Mouse (Mus musculus) limb, embryonic 11.5 days (tissue): Measurements from ENCODE around the gene Dlg4. TPM values are rescaled to one million over a fixed set of nuclear protein-coding genes. Genes with fewer than 3 reads are reported as not detected.

Experiments
- ATAC-seq: fragments of 200-750 bp; cut with Nextera tagmentation; 2 replicates; pipeline ENCODE4 v1.8.0; 2017; ENCODE audit warnings: low read depth; ENCODE audit not compliant: insufficient number of reproducible peaks, low FRiP score, low TSS enrichment
- DNase-seq: peaks from one replicate; pipeline ENCODE4 v3.0.0-alpha.2; 2015; ENCODE audit warnings: low spot score
- H3K27ac ChIP-seq: fragments of 300-500 bp; sonication (generic); replicated peaks from 2 replicates; pipeline ENCODE4 v1.5.1; 2014; ENCODE audit warnings: low read depth, mild to moderate bottlenecking, low read length
- H3K27me3 ChIP-seq: fragments of 300-500 bp; sonication (generic); 2 replicates; pipeline ENCODE4 v1.6.1; 2014; ENCODE audit warnings: mild to moderate bottlenecking, low read length, mixed read lengths; ENCODE audit not compliant: control insufficient read depth, insufficient read depth
- H3K36me3 ChIP-seq: fragments of 300-500 bp; sonication (generic); 2 replicates; pipeline ENCODE4 v1.6.1; 2014; ENCODE audit warnings: mild to moderate bottlenecking, low read length, moderate library complexity, mixed read lengths; ENCODE audit not compliant: control insufficient read depth, insufficient read depth
- H3K4me1 ChIP-seq: fragments of 300-500 bp; sonication (generic); 2 replicates; pipeline ENCODE4 v1.6.1; 2014; ENCODE audit warnings: low read length, mixed read lengths; ENCODE audit not compliant: control insufficient read depth, insufficient read depth
- H3K4me2 ChIP-seq: fragments of 300-500 bp; sonication (generic); 2 replicates; pipeline ENCODE4 v1.6.1; 2014; ENCODE audit warnings: low read depth, mild to moderate bottlenecking, moderate library complexity; ENCODE audit not compliant: severe bottlenecking
- H3K4me3 ChIP-seq: fragments of 300-500 bp; sonication (generic); 2 replicates; pipeline ENCODE4 v1.5.1; 2014; ENCODE audit warnings: low read depth, low read length
- H3K9ac ChIP-seq: fragments of 300-500 bp; sonication (generic); 2 replicates; pipeline ENCODE4 v1.6.1; 2014; ENCODE audit warnings: mild to moderate bottlenecking, low read length
- H3K9me3 ChIP-seq: fragments of 300-500 bp; sonication (generic); 2 replicates; pipeline ENCODE4 v1.6.1; 2016; ENCODE audit warnings: low read length; ENCODE audit not compliant: control insufficient read depth
- WGBS: fragments of 180-500 bp; shearing (Covaris S2); extraction: QIAGEN DNeasy Blood & Tissue Kit; methylation state at CpG from one replicate; pipeline ENCODE4 v1.1.7; 2014; 5-methylcytosine and 5-hydroxymethylcytosine counted together
- microRNA counts: library from miRNA; unstranded; fragments of <30 nt; microRNA quantifications from one replicate; lab custom pipeline; 2016
- microRNA-seq: library from miRNA; unstranded; fragments of <30 nt; microRNA quantifications from one replicate; pipeline ENCODE4, GENCODE M21; 2016
- polyA plus RNA-seq: library from polyadenylated mRNA; unstranded; fragments of >200 nt; fragmentation: Nextera tagmentation; extraction: Ambion mirVana; gene quantifications from 2 replicates; pipeline ENCODE4 v1.2.1, GENCODE M21; 2014

The Dlg4 gene
- polyA plus RNA-seq, 1 experiment from 2014 or later = 10.8 TPM

DNA sequence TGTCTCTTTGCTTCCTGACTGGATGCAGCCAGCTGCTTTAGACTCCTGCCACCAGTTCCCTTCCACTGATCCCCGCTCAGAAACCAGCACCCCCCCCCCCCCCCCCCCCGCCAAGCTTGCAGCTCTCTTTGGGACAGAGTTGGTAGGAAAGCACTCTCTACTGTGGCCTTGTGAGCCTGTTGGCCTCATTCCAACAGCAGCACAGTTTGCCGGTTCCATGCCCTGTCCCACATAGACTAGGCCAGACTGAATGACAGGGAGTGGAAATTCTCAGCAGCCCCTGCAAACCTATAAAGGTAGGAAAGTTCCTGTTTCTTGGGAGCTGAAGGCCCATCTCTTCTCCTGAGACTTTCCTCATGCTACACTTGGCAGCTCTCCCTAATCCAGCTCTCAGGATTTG is 60.7 kb downstream of the Dlg4 start:
- no peaks in the 10 kb centered on the region for H3K27me3 ChIP-seq
- no peaks in the 10 kb centered on the region for H3K4me1 ChIP-seq
- H3K4me2 ChIP-seq = no peak overlapping the region
- H3K9ac ChIP-seq = no peak overlapping the region
- ATAC-seq (no peak), DNase-seq (no peak)
- no peak overlapping the region for H3K27ac ChIP-seq
- no peak overlapping the region for H3K4me3 ChIP-seq
- H3K36me3 ChIP-seq = no peaks in the 10 kb centered on the region
- H3K9me3 ChIP-seq = no peaks in the 10 kb centered on the region
- 79% methylated on average over 2 of the region's 3 CpGs for WGBS

- ATAC-seq (no peak), DNase-seq (no peak)
- H3K4me3 ChIP-seq = no peak overlapping the region
- no peaks in the 10 kb centered on the region for H3K27me3 ChIP-seq
- H3K27ac ChIP-seq = no peak overlapping the region
- no peaks in the 10 kb centered on the region for H3K9me3 ChIP-seq
- H3K4me2 ChIP-seq = no peak overlapping the region
- no peaks in the 10 kb centered on the region for H3K4me1 ChIP-seq
- H3K9ac ChIP-seq = no peak overlapping the region
- 74% methylated on average over 6 of the region's 6 CpGs for WGBS
- no peaks in the 10 kb centered on the region for H3K36me3 ChIP-seq
Measured at GRCm38 (mm10) chr11:70079175-70079574, 62.4 kb downstream of the Dlg4 start.

DNA sequence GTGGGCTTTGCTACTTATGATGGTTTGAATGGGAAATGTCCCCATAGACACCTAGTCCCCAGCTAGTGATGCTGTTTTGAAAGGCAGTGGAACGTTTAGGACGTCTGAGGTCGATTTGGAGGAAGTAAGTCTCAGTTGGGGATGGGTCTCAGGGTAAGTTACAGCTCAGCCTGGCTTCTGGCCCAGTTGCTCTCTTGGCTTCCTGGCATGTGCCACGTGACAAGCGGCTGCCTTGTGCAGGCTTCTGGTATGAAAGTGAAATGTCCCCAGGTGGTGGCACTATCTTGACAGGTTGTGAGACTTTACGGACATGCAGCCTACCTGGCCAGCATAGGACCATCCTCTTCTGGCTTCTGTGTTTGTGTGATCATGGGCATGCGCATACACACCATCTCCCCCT is 63.2 kb downstream of the Dlg4 start:
- H3K4me1 ChIP-seq = no peaks in the 10 kb centered on the region
- no peaks in the 10 kb centered on the region for H3K36me3 ChIP-seq
- WGBS = 70% methylated on average over 7 of the region's 7 CpGs
- DNase-seq (no peak), ATAC-seq (no peak)
- H3K4me3 ChIP-seq = no peak overlapping the region
- H3K9ac ChIP-seq = no peak overlapping the region
- no peak overlapping the region for H3K4me2 ChIP-seq
- H3K9me3 ChIP-seq = no peaks in the 10 kb centered on the region
- no peak overlapping the region for H3K27ac ChIP-seq
- H3K27me3 ChIP-seq = no peaks in the 10 kb centered on the region

GRCm38 (mm10) chr11:70080803-70081590 is 64.3 kb downstream of the Dlg4 start:
- Histone ChIP-seq H3K9ac (no peak overlapping the region), H3K4me1 (no peaks in the 10 kb centered on the region), H3K27me3 (no peaks in the 10 kb centered on the region), H3K4me3 (no peak overlapping the region), H3K27ac (no peak overlapping the region), H3K9me3 (no peaks in the 10 kb centered on the region), H3K36me3 (no peaks in the 10 kb centered on the region), H3K4me2 (no peak overlapping the region)
- DNase-seq (no peak), ATAC-seq (no peak)
- 86% methylated on average over 15 of the region's 15 CpGs for WGBS

DNA sequence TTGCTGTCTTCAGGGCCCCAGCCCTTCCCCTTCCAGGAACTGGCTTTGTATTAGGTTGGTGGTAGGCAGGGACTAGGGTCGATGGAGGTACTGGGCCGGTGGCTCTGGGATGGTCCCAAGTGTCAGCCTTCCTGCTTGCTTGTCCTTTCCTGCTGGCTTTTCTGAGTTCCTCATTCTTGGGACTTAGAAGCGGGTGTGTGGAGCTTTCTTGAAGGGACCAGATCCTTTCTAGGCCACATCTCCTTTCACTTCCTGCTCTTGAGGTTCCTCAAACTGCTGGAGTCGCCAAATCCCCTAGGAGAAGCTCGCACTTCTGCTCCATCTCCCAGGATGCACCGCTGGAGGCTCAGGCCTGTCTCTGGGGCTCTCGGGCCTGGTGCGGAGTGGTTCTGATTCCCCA is 67.8 kb downstream of the Dlg4 start:
- Histone ChIP-seq H3K4me3 (no peak overlapping the region), H3K9me3 (no peaks in the 10 kb centered on the region), H3K9ac (no peak overlapping the region), H3K27me3 (no peaks in the 10 kb centered on the region), H3K4me2 (no peak overlapping the region), H3K36me3 (no peaks in the 10 kb centered on the region), H3K27ac (no peak overlapping the region), H3K4me1 (no peaks in the 10 kb centered on the region)
- WGBS = 85% methylated on average over 8 of the region's 8 CpGs
- DNase-seq (no peak), ATAC-seq (no peak)

- no peak for DNase-seq
- Histone ChIP-seq H3K27me3 (no peaks in the 10 kb centered on the region), H3K9me3 (no peaks in the 10 kb centered on the region), H3K4me3 (no peak within 1 kb of the TSS), H3K9ac (no peak within 1 kb of the TSS), H3K27ac (no peak within 1 kb of the TSS), H3K36me3 (no peaks in the 10 kb centered on the region), H3K4me2 (no peak within 1 kb of the TSS), H3K4me1 (no peaks in the 10 kb centered on the region)
- no peak for ATAC-seq
- 79% methylated on average over 12 of the region's 12 CpGs for WGBS
Measured at GRCm38 (mm10) chr11:70091986-70092783, 75.4 kb downstream of the Dlg4 start, which contains the start of gene Asgr2. Asgr2 (plus strand) TSS chr11:70092644.

MicroRNAs within 50 kb of the gene (microRNA counts, 519-probe panel; counts per million panel counts)
- microRNA mmu-miR-324-3p (lab: Ali Mortazavi, UCI) = not detected
- 4,203 counts per million, percentile 62 among the panel's probes with 10 or more counts for microRNA mmu-miR-324-5p (lab: Ali Mortazavi, UCI)

Small RNA genes within 50 kb of the gene (microRNA-seq; reads per million reads assigned to microRNA genes)
- gene Gm44349 = not detected
- gene Mir324 = 4,816 reads per million, percentile 89 among the genes with 10 or more reads in this experiment

Other genes with a start within 250 kb of the Dlg4 start
- gene Chrnb1, start 221.0 kb upstream of the Dlg4 start, polyA plus RNA-seq = 4.3 and 4.4 TPM in 2 replicates
- gene Fgf11, start 215.1 kb upstream of the Dlg4 start, polyA plus RNA-seq = 0.36 and 0.67 TPM in 2 replicates
- 1.8 and 2.0 TPM in 2 replicates for gene Tmem102, start 211.3 kb upstream of the Dlg4 start, polyA plus RNA-seq
- gene Gm39566, start 201.6 kb upstream of the Dlg4 start, polyA plus RNA-seq = not detected in 2 replicates
- gene Spem2, start 198.5 kb upstream of the Dlg4 start, polyA plus RNA-seq = not detected in 2 replicates
- 0.15 and 0.18 TPM in 2 replicates for gene Spem1, start 194.8 kb upstream of the Dlg4 start, polyA plus RNA-seq
- gene Nlgn2, start 179.2 kb upstream of the Dlg4 start, polyA plus RNA-seq = 5.8 and 6.2 TPM in 2 replicates
- gene Tmem256, start 178.4 kb upstream of the Dlg4 start, polyA plus RNA-seq = 285 and 304 TPM in 2 replicates
- 115 TPM in 2 replicates for gene Plscr3, start 170.6 kb upstream of the Dlg4 start, polyA plus RNA-seq
- gene Tnk1, start 158.2 kb upstream of the Dlg4 start, polyA plus RNA-seq = 0.89 and 1.2 TPM in 2 replicates
- not detected in 2 replicates for gene Tmem95, start 138.9 kb upstream of the Dlg4 start, polyA plus RNA-seq
- 3.7 and 4.3 TPM in 2 replicates for gene Kctd11, start 135.5 kb upstream of the Dlg4 start, polyA plus RNA-seq
- 0.72 and 0.78 TPM in 2 replicates for gene Acap1, start 121.4 kb upstream of the Dlg4 start, polyA plus RNA-seq
- gene 2810408A11Rik, start 116.0 kb upstream of the Dlg4 start, polyA plus RNA-seq = 24.8 and 26.5 TPM in 2 replicates
- gene Neurl4, start 115.9 kb upstream of the Dlg4 start, polyA plus RNA-seq = 15.3 and 15.5 TPM in 2 replicates
- 90.8 and 94.0 TPM in 2 replicates for gene Gps2, start 103.1 kb upstream of the Dlg4 start, polyA plus RNA-seq
- 2,284 and 2,370 TPM in 2 replicates for gene Eif5a, start 95.0 kb upstream of the Dlg4 start, polyA plus RNA-seq
- gene Ybx2, start 81.1 kb upstream of the Dlg4 start, polyA plus RNA-seq = 11.2 and 11.3 TPM in 2 replicates
- gene Slc2a4, start 68.8 kb upstream of the Dlg4 start, polyA plus RNA-seq = 21.0 and 22.7 TPM in 2 replicates
- 12.7 and 13.2 TPM in 2 replicates for gene Cldn7, start 52.2 kb upstream of the Dlg4 start, polyA plus RNA-seq
- 22.8 and 27.6 TPM in 2 replicates for gene Ctdnep1, start 35.8 kb upstream of the Dlg4 start, polyA plus RNA-seq
- gene Elp5, start 34.4 kb upstream of the Dlg4 start, polyA plus RNA-seq = 148 and 151 TPM in 2 replicates
- gene Gabarap, start 25.8 kb upstream of the Dlg4 start, polyA plus RNA-seq = 397 and 432 TPM in 2 replicates
- 56.1 and 64.9 TPM in 2 replicates for gene Phf23, start 21.2 kb upstream of the Dlg4 start, polyA plus RNA-seq
- gene Dvl2, start 16.3 kb upstream of the Dlg4 start, polyA plus RNA-seq = 47.3 and 52.0 TPM in 2 replicates
- gene Acadvl, start 1.5 kb upstream of the Dlg4 start, polyA plus RNA-seq = 52.9 and 53.5 TPM in 2 replicates
- 1.0 and 1.6 TPM in 2 replicates for gene Asgr1, start 37.1 kb downstream of the Dlg4 start, polyA plus RNA-seq
- not detected in 2 replicates for gene Asgr2, start 75.7 kb downstream of the Dlg4 start, polyA plus RNA-seq
- gene Mgl2, start 113.4 kb downstream of the Dlg4 start, polyA plus RNA-seq = 0.21 TPM in 1 of 2 replicates, not detected in the other
- not detected in 2 replicates for gene Clec10a, start 139.3 kb downstream of the Dlg4 start, polyA plus RNA-seq
- 0.21 and 0.67 TPM in 2 replicates for gene Slc16a11, start 195.8 kb downstream of the Dlg4 start, polyA plus RNA-seq
- gene Slc16a13, start 204.1 kb downstream of the Dlg4 start, polyA plus RNA-seq = 17.0 and 17.8 TPM in 2 replicates
- gene Bcl6b, start 212.9 kb downstream of the Dlg4 start, polyA plus RNA-seq = 7.3 and 7.5 TPM in 2 replicates
- gene 0610010K14Rik, start 221.0 kb downstream of the Dlg4 start, polyA plus RNA-seq = 216 and 218 TPM in 2 replicates
- 8.2 and 10.5 TPM in 2 replicates for gene Gm21988, start 222.9 kb downstream of the Dlg4 start, polyA plus RNA-seq
- 94.1 and 94.6 TPM in 2 replicates for gene Rnasek, start 222.9 kb downstream of the Dlg4 start, polyA plus RNA-seq
- 3.3 and 3.6 TPM in 2 replicates for gene Alox12, start 238.4 kb downstream of the Dlg4 start, polyA plus RNA-seq